Mouse (Mus musculus): ENCODE data around the gene Cbr1. TPM values are rescaled to one million over a fixed set of nuclear protein-coding genes. Genes with fewer than 3 reads are reported as not detected.

Gene Cbr1
- total and polyA plus RNA-seq, 2 experiments from 2014 or later: 55.5 to 56.1 TPM

- no peak for ATAC-seq (ENCODE audit: insufficient read depth, low read depth)
- no peaks in the 10 kb centered on the region for H3K9me3 ChIP-seq (replicated peaks; ENCODE audit: control insufficient read depth, low read length)
- 0 out of 2 replicates have a peak, but pooled peaks cover 3% of the 10 kb centered on the region for H3K27me3 ChIP-seq (ENCODE audit: control insufficient read depth, insufficient read depth, low read length)
- WGBS: 11% methylated on average over 1 of the region's 1 CpGs
- TF ChIP-seq CTCF (IDR thresholded peaks at IDR 0.05; ENCODE audit: low read depth): peak; percentile 45
- no peak for TF ChIP-seq EP300 (IDR thresholded peaks at IDR 0.05; ENCODE audit: low read depth)
- no peak for DNase-seq (ENCODE audit: low spot score)
- no peaks in the 10 kb centered on the region for H3K36me3 ChIP-seq (replicated peaks; ENCODE audit: control insufficient read depth, insufficient read depth, low read length)
- H3K4me1 ChIP-seq (ENCODE audit: control insufficient read depth, insufficient read depth): no peaks in the 10 kb centered on the region
- H3K4me2 ChIP-seq (ENCODE audit: low read depth, low read length): no peak overlapping the region
- no peak overlapping the region for H3K4me3 ChIP-seq (ENCODE audit: low read depth, low read length)
- H3K27ac ChIP-seq (ENCODE audit: low read depth): no peak overlapping the region
- no peak overlapping the region for H3K9ac ChIP-seq (replicated peaks; ENCODE audit: low read depth, low read length)
Observed at GRCm38 (mm10) chr16:93626745-93627144, 21.1 kb downstream of the Cbr1 start.

GRCm38 (mm10) chr16:93627761-93628400, 22.2 kb downstream of the Cbr1 start, which contains the start of gene Gm5678:
Gm5678 (plus strand) TSS chr16:93628097.
- TF ChIP-seq EP300 (IDR thresholded peaks at IDR 0.05; ENCODE audit: low read depth): no peak
- TF ChIP-seq CTCF (IDR thresholded peaks at IDR 0.05; ENCODE audit: low read depth): no peak
- no peak within 1 kb of the TSS for H3K27ac ChIP-seq (ENCODE audit: low read depth)
- H3K4me2 ChIP-seq (ENCODE audit: low read depth, low read length): no peak within 1 kb of the TSS
- H3K4me3 ChIP-seq (ENCODE audit: low read depth, low read length): no peak within 1 kb of the TSS
- H3K4me1 ChIP-seq (ENCODE audit: control insufficient read depth, insufficient read depth): no peaks in the 10 kb centered on the region
- DNase-seq (ENCODE audit: low spot score): no peak
- H3K9ac ChIP-seq (replicated peaks; ENCODE audit: low read depth, low read length): no peak within 1 kb of the TSS
- 77% methylated on average over 23 of the region's 23 CpGs for WGBS
- 0 out of 2 replicates have a peak, but pooled peaks cover 3% of the 10 kb centered on the region for H3K27me3 ChIP-seq (ENCODE audit: control insufficient read depth, insufficient read depth, low read length)
- no peaks in the 10 kb centered on the region for H3K9me3 ChIP-seq (replicated peaks; ENCODE audit: control insufficient read depth, low read length)
- no peaks in the 10 kb centered on the region for H3K36me3 ChIP-seq (replicated peaks; ENCODE audit: control insufficient read depth, insufficient read depth, low read length)
- no peak for ATAC-seq (ENCODE audit: insufficient read depth, low read depth)

- Histone ChIP-seq H3K4me1 (ENCODE audit: control insufficient read depth, insufficient read depth) (no peaks in the 10 kb centered on the region), H3K27ac (ENCODE audit: low read depth) (no peak overlapping the region), H3K9ac (replicated peaks; ENCODE audit: low read depth, low read length) (no peak overlapping the region), H3K27me3 (ENCODE audit: control insufficient read depth, insufficient read depth, low read length) (no peaks in the 10 kb centered on the region), H3K9me3 (replicated peaks; ENCODE audit: control insufficient read depth, low read length) (no peaks in the 10 kb centered on the region), H3K4me2 (ENCODE audit: low read depth, low read length) (no peak overlapping the region), H3K4me3 (ENCODE audit: low read depth, low read length) (no peak overlapping the region), H3K36me3 (replicated peaks; ENCODE audit: control insufficient read depth, insufficient read depth, low read length) (no peaks in the 10 kb centered on the region)
- DNase-seq (ENCODE audit: low spot score): no peak
- no peak for ATAC-seq (ENCODE audit: insufficient read depth, low read depth)
- 29% methylated on average over 4 of the region's 4 CpGs for WGBS
- TF ChIP-seq EP300 (IDR thresholded peaks at IDR 0.05; ENCODE audit: low read depth) (no peak), CTCF (IDR thresholded peaks at IDR 0.05; ENCODE audit: low read depth) (no peak)
Observed at GRCm38 (mm10) chr16:93644006-93644405, 38.4 kb downstream of the Cbr1 start.

- H3K36me3 ChIP-seq (replicated peaks; ENCODE audit: control insufficient read depth, insufficient read depth, low read length): no peaks in the 10 kb centered on the region
- H3K4me1 ChIP-seq (ENCODE audit: control insufficient read depth, insufficient read depth): no peaks in the 10 kb centered on the region
- H3K9me3 ChIP-seq (replicated peaks; ENCODE audit: control insufficient read depth, low read length): no peaks in the 10 kb centered on the region
- WGBS: 63% methylated on average over 5 of the region's 5 CpGs
- DNase-seq (ENCODE audit: low spot score) (no peak), ATAC-seq (ENCODE audit: insufficient read depth, low read depth) (no peak)
- no peak overlapping the region for H3K4me2 ChIP-seq (ENCODE audit: low read depth, low read length)
- no peak overlapping the region for H3K9ac ChIP-seq (replicated peaks; ENCODE audit: low read depth, low read length)
- H3K27me3 ChIP-seq (ENCODE audit: control insufficient read depth, insufficient read depth, low read length): no peaks in the 10 kb centered on the region
- TF ChIP-seq EP300 (IDR thresholded peaks at IDR 0.05; ENCODE audit: low read depth): no peak
- H3K4me3 ChIP-seq (ENCODE audit: low read depth, low read length): no peak overlapping the region
- no peak overlapping the region for H3K27ac ChIP-seq (ENCODE audit: low read depth)
Observed at GRCm38 (mm10) chr16:93648441-93649183, 43.0 kb downstream of the Cbr1 start.

Other genes starting within 250 kb of the Cbr1 start
- 3.2 and 5.3 TPM in 2 replicates for gene Setd4, start 1.8 kb upstream of the Cbr1 start, total RNA-seq (2014; rRNA removed; ENCODE audit: low replicate concordance)
- 3.7 TPM in 2 replicates for gene Setd4, start 1.8 kb upstream of the Cbr1 start, polyA plus RNA-seq (2015; fragmentation: Nextera tagmentation; extraction: Ambion mirVana)
- not detected in 2 replicates for gene Gm5678, start 22.2 kb downstream of the Cbr1 start, total RNA-seq (2014; rRNA removed; ENCODE audit: low replicate concordance)
- not detected in 2 replicates for gene Gm5678, start 22.2 kb downstream of the Cbr1 start, polyA plus RNA-seq (2015; fragmentation: Nextera tagmentation; extraction: Ambion mirVana)
- 1.6 TPM in 1 of 2 replicates, not detected in the other for gene Cbr3, start 77.4 kb downstream of the Cbr1 start, total RNA-seq (2014; rRNA removed; ENCODE audit: low replicate concordance)
- gene Cbr3, start 77.4 kb downstream of the Cbr1 start, polyA plus RNA-seq (2015; fragmentation: Nextera tagmentation; extraction: Ambion mirVana): 1.3 and 1.7 TPM in 2 replicates
- 13.0 and 13.2 TPM in 2 replicates for gene Dop1b, start 106.1 kb downstream of the Cbr1 start, total RNA-seq (2014; rRNA removed; ENCODE audit: low replicate concordance)
- 6.0 and 7.2 TPM in 2 replicates for gene Dop1b, start 106.1 kb downstream of the Cbr1 start, polyA plus RNA-seq (2015; fragmentation: Nextera tagmentation; extraction: Ambion mirVana)
- 35.5 and 38.8 TPM in 2 replicates for gene Morc3, start 226.3 kb downstream of the Cbr1 start, total RNA-seq (2014; rRNA removed; ENCODE audit: low replicate concordance)
- 14.7 and 20.2 TPM in 2 replicates for gene Morc3, start 226.3 kb downstream of the Cbr1 start, polyA plus RNA-seq (2015; fragmentation: Nextera tagmentation; extraction: Ambion mirVana)